Mouse (Mus musculus) heart, adult 18-20 months (tissue): ENCODE data around the gene Cltb. TPM values are rescaled to one million over a fixed set of nuclear protein-coding genes. Genes with fewer than 3 reads are reported as not detected.
A peak's percentile ranks its signal among the peaks of the same experiment; 100 is the strongest.

Experiments
- DNase-seq, 2 experiments: peaks; one replicate each; pipeline ENCODE4 v3.0.0; 2021 to 2022; ENCODE audit warnings: mixed read lengths in 1 of 2
- microRNA-seq, 2 experiments: library from miRNA; unstranded; fragments of <30 nt; microRNA quantifications; one replicate each; pipeline ENCODE4 v1.2.0; 2022
- total RNA-seq, 2 experiments: library from RNA; stranded (reverse); gene quantifications; 2 replicates each; pipeline ENCODE4 v1.2.3; 2021

Cltb gene
- total RNA-seq, 2 experiments from 2014 or later = 87.8 to 97.2 TPM

DNA sequence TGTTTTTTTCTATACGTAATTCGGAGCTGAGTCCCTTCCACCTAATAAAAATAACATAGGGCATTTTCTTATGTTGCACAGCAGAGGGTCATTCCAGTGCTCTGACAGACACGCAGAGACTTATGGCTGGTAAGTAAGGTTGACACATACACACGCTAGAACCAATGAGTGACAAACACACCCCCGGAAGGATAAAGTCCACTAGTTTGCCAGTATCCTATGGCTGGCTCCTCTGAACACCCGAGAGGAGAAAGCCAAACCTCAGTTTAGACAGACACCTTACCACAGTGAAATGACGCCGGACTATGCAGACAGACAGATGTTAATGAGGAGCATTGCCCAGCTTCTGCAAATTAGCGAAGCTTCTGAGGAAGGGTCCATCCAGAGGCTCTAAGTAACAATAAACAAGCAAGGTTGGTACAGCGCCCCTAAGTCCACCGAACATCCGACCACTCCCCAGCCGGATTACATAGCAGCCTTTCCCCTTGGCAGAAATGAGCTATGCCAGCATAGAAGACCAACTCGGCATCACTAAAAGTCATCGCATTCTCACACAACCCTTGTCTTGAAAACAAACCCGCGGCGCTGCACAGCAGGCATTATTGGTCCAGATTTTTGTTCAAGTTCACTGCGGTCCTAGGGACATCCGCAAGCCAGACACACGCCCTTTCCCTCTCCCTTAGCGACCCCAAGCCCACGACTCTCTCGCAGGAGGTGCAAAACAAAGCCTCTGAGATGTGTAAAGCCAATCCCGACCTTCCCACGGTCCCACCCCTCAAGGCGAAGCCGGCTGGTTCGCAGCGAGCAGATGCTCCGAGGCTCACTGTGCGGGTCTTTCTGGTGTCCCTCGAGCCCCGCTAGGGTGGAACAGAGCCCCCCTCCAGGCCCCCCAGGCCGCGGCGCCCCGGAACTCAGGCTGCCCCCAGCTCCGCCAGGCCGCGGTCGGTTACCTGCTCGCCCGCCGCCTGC is 46.6 kb downstream of the Cltb start:
- DNase-seq = no peak

GRCm38 (mm10) chr13:54562562-54562961 is 48.6 kb downstream of the Cltb start:
- no peak for DNase-seq

DNA sequence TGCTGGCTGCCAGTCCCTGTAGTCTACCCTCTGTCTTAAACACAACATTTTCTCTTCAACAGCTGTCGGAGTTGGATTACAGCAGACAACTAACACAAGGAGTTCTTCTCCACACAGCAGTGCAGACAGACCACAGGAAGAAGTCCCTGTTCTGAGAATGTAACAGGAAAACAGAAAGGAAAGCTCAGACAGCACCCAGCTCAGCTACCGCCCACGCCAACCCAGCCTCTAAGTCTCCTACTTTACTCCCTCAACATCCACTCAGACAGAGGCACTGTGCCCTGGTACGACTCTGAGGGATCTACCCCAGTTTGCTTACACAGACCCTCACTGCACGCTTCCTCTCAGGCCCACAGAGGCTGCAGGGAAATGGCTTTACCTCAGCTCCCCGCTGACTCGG is 50.5 kb downstream of the Cltb start:
- no peak for DNase-seq

DNA sequence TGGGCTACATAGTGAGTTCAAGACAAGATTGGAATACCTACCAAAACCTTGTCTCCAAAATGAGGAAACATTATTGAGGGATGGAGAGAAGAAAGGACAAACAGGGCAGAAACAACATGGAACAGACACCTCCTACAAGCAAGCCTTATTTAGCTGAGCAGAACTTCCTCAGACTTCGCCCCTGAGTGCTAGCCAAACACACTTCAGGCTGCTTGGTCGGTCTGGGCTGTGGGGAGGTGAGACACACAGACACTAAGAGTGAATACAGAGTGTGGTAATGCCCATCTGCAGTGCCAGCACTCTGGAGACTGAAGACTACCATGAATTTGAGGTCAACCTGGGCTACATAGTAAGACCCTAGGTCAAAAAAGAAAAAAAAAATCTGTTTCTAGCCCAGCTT is 51.5 kb downstream of the Cltb start:
- no peak for DNase-seq

- no peak for DNase-seq
These were observed 53.5 kb downstream of the Cltb start for GRCm38 (mm10) chr13:54557652-54558051.

- peak; percentile 70 to 73 for DNase-seq
These were observed 54.3 kb downstream of the Cltb start for GRCm38 (mm10) chr13:54556796-54557195.

- DNase-seq = no peak
These were observed 55.0 kb downstream of the Cltb start for GRCm38 (mm10) chr13:54556176-54556575.

GRCm38 (mm10) chr13:54548036-54548435 is 63.1 kb downstream of the Cltb start:
- DNase-seq = no peak

Small RNA genes within 50 kb of the gene (microRNA-seq; reads per million reads assigned to microRNA genes)
- 0 reads per million in 2 experiments for gene Gm24195

Other genes starting within 250 kb of the Cltb start
- 1 to 10 TPM; 2.0 to 2.5 TPM for gene Cplx2, start 240.0 kb downstream of the Cltb start, total RNA-seq
- gene Thoc3, start 142.5 kb downstream of the Cltb start, total RNA-seq = 10 to 100 TPM; 21.4 to 21.8 TPM
- gene Simc1, start 107.6 kb downstream of the Cltb start, total RNA-seq = 1 to 10 TPM; 1.5 to 3.4 TPM
- 100 to 1,000 TPM in 1 of 2 experiments, 10 to 100 TPM in 1; 94.5 to 102 TPM for gene 4833439L19Rik, start 45.9 kb downstream of the Cltb start, total RNA-seq
- gene Arl10, start 36.3 kb downstream of the Cltb start, total RNA-seq = 1 to 10 TPM; 5.0 to 5.3 TPM
- gene Nop16, start 21.3 kb downstream of the Cltb start, total RNA-seq = 10 to 100 TPM; 13.7 to 16.4 TPM
- gene Higd2a, start 21.1 kb downstream of the Cltb start, total RNA-seq = 100 to 1,000 TPM; 185 to 190 TPM
- 10 to 100 TPM; 23.1 to 26.4 TPM for gene Faf2, start 10.4 kb upstream of the Cltb start, total RNA-seq
- gene Rnf44, start 82.6 kb upstream of the Cltb start, total RNA-seq = 10 to 100 TPM; 55.1 to 55.9 TPM
- gene Cdhr2, start 90.1 kb upstream of the Cltb start, total RNA-seq = not detected
- not detected for gene Gprin1, start 138.5 kb upstream of the Cltb start, total RNA-seq
- gene Sncb, start 155.3 kb upstream of the Cltb start, total RNA-seq = not detected
- gene Eif4e1b, start 172.7 kb upstream of the Cltb start, total RNA-seq = not detected
- 10 to 100 TPM; 17.7 to 22.0 TPM for gene Tspan17, start 178.0 kb upstream of the Cltb start, total RNA-seq